Mouse (Mus musculus): Measurements from ENCODE around the gene Txndc11.

Gene Txndc11

DNA sequence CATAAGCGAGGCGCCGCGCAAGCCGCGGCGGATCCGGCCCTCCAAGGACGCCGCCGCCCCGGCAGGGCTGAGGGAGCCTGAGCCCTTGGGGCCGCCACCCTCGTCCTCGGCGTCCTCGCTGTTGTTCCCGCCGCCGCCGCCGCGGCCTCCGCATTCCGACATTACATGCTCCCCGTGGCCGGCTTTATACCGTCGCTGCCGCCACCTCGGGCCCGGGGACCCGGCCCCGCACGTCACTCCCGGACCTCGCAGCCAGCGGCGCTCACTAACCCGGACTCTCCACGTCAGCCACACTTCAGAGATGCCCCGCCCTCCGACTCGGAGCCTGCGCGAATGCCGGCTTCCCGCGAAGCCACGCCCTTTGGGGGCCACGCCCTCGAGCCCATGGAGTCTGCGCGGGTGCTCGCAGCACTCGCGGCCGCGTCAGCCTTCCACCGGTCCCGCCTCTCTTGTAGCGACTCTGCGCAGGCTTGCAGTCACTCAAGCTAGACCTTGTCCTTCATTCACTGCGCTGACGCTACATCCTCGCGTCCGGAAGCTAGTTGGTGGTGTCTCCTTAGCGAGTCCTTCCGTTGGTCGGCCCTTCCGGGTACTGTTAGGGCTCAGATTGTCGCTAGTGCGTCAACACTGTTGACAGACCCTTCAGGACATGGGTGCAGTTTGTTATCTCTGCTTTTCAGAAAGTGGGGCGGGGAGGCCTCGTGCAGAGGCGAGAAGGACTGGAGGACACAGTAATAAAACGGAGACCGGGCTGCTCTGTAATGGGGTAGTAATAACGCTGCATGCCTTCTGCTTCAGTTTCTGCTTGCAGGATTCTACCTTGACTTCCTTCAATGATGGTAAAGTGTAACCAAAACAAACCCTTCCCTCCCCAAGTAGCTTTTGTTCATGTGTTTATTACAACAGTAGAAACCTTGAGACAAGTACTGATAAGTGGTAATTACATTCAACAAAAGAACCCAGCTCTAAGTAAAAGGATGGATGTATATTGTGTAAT lies at the start of gene Txndc11:
TSS of gene Txndc11 (minus strand) at position 303 of the 997 bp plus-strand sequence.
- peak; percentile 100 for DNase-seq

DNA sequence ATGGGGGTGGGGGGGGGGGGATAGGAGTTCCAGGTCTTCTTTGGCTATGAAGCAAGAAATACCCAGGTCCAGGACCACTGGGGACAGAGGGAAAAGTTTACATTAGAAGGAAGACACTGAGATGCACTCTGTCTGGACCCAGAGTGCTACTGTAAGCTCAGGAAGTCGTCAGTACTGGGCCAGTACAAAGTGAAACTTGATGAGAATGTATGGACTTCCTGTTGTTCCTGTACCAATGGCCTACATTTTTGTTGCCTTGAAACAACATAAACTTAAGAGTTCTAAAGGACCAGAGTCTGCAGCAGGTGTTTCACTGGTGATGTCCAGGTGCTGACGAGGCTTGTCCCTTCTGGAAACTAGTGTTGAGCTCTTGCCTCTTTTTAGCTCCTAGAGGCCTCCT lies 43.0 kb upstream of the Txndc11 start:
- no peak for DNase-seq

DNA sequence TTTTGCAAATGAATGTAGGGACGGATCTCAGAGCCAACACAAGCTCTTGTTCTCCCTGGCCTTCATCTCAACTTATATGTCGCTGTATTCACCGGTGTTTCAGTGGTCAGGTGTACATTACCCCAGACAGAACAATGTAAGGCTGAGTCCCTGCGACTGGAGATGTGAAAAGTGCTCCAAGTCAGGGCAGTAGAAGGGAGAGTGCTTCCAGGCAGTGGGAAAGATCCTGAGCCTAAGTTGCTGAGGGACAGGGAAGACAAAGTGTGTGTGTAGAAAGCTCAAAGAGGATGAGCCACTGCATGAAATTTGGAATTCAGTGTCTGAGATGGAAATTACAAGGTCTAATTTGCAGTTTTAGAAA lies 42.4 kb upstream of the Txndc11 start:
- no peak for DNase-seq

DNA sequence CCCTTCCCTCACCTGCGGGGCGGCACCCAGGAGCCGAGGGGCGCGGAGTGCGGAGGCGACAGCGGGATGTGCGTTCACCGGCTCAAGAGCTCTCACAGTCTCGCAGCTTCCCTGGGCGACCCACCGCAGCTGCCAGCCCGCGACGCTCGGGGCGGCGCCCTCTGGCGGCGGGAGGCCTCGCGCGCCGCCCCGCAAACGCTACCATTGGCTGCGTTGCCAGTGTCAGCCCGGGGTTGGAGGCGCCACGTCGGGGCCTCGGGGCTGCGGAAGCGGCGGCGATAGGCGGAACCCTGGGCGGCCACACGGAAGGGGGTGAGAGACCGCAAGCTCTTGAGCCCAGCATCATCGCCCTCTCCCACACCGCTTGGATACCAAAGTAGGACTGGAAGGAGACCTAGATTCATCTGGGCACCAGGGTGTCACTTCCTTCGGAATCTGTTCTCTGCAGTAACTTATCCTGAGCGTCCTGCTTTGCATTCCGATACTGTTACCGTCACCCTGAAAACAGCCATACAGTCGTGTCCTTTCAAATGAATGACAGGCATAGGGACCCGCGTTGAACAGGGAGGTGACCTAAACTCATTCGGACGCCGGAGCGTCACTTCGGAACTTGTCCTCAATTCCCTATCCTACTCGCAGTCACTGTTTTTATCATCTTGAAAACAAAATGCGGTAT lies 41.9 kb upstream of the Txndc11 start, which contains the start of gene Zc3h7a:
TSS of gene Zc3h7a (minus strand) at position 186 of the 676 bp plus-strand sequence.
- DNase-seq = peak; percentile 92

DNA sequence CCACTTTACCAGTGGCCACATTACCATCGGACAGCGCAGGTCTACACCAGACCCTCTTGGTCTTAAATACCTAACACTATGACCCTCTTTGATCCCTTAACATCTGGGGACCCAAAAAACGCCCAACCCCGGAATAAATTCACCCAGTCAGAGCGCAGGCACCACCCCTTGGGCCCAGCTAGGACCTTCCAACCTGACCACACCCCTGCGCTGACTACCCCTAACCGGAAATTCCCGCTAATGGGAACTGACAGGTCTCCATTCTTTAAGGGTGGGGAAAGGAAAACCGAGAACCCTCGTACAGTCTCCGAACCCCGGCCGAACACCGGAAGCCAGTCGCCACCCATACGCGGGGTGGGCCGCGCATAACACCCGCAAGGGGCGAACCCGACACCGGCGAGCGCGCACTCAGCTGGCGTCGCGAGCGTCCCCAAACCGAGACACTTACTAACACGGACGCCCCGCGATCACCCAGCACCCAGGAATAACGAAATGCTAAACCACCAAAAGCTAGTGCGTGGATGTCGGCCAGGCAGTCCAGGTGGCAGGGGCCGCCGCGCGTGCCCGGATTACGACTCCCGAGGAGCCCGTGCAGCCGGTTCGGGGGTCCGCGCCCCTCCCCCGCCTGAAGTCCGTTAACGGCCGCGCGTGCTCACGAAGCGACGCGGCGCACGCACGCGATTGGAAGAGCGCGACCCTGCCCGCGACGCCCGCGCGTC lies 41.2 kb upstream of the Txndc11 start:
- no peak for DNase-seq

DNA sequence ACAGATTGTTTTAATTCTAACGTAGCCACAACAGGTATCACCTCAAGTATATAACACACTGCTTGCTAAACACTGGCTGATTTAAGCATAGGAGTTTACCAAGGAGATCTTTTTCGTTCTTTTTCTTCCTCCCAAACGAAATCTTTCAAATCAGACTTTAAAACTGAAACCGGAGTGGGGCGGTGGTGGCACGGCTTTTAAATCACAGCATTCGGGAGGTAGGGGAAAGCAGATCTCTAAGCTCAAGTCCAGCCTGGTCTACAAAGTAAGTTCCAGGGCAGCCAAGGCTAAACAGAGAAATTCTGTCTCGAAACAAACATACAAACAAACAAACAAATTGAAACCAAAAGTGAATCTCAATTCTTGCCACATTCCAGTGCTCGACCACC lies 40.6 kb upstream of the Txndc11 start:
- no peak for DNase-seq

DNA sequence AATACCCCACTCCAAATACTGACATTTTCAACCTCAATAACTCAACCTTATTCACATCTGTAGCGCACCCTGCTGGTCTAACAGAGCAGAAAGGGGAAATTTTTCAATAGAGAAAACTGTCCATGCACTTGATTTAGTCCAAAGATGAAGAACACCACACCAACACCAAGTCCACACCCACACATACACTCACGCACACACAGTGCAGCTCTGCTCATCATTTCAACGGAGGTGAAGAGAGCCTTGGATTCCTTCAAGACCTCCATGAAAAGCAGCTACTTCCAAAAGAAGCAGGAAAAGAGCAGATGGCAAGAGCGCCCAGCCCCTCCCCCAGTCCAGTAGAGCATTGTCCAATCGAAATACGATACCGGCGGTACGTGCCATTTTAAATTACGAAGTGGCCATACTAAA lies 40.2 kb upstream of the Txndc11 start:
- DNase-seq = peak; percentile 81

DNA sequence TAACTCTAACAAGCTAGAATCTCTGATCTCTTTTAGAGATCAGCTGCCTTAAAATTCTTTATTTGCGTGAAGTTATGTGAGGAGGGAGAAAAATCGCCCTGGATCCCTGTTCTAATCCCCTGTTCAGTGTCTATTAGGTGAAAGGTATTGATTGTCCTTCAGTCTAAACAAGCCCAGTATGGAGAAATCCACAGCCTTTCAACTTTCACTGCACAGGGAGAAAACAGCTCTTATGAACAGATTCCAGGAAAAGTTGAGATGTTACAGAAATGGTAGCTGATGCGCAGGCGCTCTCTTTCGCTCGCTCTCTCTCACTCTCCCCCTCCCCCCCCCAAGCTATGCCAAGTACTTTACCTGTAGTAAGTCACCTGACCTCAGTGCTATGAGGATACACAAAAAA lies 37.2 kb upstream of the Txndc11 start:
- DNase-seq = no peak

DNA sequence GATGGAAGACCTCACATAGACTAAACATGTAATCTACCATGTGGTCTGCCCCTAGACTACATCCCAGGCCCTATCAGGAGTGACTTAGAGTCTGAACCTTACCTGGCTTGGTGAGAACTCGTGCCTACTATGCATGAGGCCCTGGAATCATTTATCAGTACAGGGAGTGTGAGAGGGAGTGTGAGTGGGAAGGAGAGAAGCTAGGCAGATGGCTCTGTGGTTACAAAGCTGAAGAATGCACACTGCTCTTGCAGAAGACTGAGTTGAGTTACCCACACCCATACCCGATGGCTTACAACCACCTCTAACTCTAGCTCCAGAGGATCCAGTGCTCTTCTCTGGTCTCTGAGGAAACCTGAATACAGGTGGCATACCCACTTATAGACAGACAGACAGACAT lies 32.0 kb upstream of the Txndc11 start:
- DNase-seq = no peak

DNA sequence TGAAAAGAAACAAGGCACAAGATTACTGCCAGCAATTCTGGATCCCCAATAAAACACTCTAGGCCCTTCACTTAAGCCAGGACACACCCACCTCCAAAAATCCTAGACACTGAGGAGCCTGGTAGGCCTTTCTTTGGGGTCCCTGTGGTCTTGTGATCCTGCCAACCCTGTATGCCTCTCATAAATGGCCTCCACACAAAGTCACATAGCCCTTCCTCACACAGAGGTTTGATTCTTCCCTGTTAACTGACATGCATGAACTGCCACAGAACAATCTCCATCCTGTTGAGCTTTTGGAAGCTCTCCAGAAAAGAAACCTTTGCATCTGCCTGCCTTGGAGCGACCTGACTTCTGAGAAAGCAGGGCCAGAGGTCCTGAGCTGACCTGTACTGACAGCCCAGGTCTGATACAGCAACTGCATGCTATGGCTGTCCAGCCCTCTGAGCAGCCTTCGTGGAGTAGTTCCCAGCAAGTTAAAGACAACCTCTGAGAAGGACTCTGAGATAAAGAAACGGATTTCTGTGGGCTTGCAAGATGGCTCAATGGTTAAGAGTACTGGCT lies 30.3 kb upstream of the Txndc11 start:
- no peak for DNase-seq

DNA sequence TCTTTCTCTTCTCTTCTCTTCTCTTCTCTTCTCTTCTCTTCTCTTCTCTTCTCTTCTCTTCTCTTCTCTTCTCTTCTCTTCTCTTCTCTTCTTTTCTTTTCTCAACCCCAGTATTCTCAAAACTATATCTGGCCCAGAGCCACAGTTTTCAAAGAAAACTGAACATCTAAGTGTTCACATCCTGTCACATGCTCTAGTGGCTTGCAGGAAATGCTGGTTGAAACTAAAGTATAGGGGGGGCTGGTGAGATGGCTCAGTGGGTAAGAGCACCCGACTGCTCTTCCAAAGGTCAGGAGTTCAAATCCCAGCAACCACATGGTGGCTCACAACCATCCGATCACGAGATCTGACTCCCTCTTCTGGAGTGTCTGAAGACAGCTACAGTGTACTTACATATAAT lies 23.3 kb upstream of the Txndc11 start:
- peak; percentile 55 for DNase-seq

DNA sequence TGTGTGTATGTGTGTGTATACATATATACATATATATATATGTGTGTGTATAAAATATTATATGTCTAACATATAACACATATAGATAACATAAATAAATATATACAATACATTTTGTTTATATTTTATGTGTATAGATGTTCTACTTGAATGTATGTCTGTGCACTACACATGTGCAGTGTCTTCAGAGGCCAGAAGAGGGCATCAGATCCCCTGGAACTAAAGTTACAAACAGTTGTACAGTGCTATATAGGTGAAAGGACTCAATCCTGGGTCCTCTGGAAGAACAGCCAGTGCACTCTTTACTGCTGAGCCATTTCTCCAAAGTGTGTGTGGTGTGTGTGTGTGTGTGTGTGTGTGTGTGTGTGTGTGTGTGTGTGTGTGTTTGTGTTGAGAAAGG lies 20.1 kb upstream of the Txndc11 start:
- peak; percentile 37 for DNase-seq

DNA sequence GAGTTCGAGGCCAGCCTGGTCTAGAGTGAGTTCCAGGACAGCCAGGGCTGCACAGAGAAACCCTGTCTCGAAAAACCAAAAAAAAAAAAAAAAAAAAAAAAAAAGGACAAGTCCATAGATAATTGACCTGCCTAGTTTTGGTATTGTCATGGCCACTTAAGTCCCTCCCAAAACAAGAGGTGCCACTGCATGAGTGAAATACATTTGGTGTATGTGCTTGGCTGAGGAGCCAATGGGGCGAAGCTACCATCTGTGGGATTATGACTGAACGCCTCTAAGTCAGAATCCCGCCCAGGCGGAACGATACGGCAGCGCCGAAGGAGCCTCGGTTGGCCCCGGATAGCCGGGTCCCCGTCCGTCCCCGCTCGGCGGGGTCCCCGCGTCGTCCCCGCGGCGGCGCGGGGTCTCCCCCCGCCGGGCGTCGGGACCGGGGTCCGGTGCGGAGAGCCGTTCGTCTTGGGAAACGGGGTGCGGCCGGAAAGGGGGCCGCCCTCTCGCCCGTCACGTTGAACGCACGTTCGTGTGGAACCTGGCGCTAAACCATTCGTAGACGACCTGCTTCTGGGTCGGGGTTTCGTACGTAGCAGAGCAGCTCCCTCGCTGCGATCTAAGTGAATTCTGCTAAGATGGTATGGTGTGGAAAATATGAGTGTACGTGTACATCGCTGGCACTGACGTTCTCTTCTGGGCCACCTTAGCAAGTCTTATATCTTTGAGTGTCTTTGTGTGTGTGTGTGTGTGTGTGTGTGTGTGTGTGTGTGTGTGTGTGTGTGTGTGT lies 9.4 kb upstream of the Txndc11 start:
- peak; percentile 100 for DNase-seq

DNA sequence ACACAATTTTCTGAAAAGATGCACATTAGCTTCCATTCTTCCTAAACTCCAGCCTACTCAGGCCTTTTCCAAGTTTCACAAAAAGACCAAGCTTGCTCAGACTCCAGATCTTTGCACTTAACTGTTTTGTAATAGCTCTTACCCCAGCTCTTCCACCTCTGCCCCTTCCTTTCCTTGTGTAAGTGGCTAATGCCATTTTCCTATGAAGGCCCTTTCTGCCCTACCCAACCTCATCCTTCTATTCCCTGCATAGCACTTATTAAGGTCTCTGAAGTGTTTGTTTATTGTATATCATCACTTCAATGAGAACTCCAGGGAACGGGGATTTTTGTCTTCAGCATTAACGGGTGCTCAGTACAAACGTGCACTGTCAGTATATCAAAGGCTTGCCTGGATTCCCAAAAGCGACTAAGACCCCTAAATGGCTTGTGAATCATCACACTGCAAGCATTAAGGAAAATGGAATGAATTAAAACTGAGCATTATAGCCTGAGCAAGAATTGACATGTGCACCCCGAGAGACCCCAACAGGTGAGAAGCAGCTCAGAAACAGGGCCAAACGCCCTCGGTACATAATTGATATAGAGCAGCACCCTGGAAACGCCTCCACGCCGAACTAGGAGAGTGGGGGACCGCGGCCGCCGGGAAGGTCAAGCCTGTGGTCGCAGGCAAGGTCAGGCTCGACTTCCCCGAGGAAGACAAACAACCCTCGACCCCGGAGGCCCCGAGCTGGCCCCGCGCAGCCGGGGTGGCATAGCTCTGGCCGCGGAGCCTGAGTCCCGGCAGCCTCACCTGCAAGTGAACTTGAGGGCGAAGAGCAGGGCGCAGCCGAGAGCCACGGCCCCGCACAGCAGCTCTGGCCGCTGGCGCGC lies 738 bp downstream of the Txndc11 start:
- no peak for DNase-seq

DNA sequence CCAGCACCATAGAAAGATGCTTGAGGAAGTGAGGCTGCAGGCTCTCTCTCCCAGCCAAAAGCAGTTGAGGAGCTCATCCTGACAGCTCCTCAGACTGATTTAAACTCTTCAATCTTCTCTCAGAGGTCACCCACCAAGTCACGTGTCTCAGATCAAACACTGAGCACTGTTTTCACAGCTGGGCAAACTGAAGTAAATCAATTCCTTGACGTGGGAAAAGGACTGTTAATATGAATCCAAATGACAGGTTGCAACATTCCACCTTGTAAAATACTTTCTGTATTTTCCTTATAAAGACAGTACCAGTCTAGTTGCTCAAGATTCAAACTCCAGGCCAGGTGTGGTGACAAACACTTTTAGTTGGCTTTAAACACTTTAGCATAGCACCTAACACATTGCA lies 1.6 kb downstream of the Txndc11 start:
- DNase-seq = no peak

DNA sequence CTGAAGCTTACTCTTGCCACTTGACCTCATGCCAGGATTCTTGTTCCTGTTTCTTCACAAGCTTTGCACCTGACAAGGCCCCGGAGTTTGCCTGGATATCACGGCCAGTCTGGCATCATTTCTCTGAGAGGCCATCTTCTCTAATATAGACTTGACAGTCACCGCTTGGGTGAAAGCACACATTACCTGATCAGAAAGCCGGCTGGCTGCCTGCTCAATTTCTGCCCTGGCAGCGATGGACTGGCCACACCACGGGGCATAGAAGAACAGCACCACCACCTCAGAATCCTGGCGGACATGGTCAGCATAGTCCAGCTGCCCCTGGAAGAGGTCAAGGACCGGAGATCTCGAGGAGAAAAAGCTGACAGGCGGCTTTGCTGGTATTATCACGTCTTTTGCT lies 6.1 kb downstream of the Txndc11 start:
- DNase-seq = no peak

DNA sequence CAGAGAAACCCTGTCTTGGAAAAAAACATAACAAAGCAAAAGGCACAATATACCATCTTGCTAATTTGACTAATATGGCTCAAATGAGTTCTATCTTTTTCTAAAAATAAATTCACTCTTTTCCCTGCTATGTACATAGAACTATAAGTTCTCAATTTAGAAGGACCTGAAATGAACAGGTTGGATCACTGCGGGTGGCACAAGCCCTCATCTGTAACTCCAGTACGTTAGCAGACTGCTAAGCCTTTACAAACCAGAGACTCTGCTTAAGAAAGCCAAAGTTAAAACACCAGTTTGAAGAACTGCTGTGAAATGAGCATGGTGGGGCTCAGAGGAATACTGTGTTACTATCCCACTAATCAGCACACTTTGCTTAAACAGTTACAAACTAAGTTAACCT lies 9.1 kb downstream of the Txndc11 start:
- no peak for DNase-seq

DNA sequence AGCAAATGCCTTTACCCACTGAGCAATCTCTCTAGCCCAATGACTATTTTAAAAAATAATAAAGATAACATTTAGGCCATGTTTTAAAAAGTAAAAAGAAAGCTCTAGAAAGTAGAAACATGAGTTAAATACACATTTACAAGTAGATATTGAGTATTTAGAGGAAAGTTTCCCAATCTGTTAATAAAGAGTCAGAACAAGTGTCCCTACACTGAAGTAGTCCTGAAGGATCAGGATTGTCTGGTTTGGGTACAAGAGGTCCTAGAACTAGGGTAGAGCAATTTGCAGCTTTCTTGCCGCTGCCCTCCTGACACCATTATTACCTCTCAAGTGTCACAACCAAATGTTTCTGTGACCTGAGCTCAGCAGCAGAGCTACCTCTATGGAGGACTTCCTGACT lies 10.3 kb downstream of the Txndc11 start:
- no peak for DNase-seq

DNA sequence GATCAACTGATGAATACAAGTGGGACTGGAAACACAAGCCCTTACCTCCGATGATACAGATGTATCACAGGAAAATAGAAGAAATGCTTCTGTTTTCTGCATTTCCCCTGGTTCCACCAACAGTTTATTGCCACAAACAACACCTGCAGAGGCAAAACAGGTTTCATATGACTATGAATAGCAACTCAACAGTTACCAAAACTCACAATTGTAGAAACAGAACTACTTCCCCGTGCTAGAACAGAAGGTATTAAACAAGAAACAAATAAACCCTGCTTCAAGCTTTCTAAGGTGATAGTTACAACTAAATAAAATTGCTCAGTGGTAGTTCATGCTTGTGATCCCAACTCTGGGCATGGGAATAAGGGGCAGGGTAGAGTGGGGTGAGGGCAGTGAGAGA lies 11.8 kb downstream of the Txndc11 start:
- no peak for DNase-seq

DNA sequence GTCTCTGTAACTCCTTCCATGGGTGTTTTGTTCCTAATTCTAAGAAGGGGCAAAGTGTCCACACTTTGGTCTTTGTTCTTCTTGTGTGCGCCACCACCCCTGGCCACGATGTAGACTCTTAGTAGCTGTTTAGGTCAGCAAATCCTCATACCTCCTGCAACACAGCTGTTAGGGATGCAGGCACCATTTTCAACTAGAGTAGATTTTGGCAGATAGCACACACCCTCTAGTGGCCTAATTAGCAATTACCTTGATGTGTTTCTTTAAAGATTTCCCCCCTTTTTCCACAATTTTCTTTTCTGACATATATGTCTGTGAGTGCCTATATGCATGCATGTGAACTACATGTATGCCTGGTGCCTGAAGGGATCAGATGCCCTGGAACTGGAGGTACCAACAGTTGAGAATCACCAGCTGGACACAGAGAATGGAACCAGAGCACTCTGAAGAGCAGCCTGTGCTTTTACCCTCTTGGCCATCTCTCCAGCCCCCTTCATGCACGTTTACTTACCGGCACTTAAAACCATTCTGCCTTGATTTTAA lies 25.2 kb downstream of the Txndc11 start:
- no peak for DNase-seq

DNA sequence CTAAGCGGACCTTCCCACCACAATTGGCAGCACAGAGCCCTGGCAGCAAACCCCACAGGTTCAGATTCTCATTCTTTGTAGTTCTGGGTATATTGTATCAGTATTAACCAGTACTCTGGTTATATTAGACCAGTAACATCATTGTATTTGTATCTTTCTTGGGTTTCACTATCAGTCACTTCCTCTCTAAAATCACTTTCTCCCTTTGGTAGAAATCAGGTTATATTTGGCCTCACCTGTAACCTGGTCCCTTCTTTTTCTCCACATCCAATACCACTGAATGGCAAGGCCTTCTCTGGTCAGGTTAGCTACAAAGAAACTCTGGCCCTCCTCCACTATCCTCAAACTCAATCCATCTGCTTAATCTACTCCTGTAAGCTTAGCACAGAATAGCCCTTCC lies 29.5 kb downstream of the Txndc11 start:
- no peak for DNase-seq
